Mouse (Mus musculus): Measurements from ENCODE around the gene Hpgds.

GRCm38 (mm10) chr6:65150703-65151102 lies 6.0 kb upstream of the Hpgds start:
- TF ChIP-seq CTCF (IDR thresholded peaks at IDR 0.05; ENCODE audit: borderline replicate concordance, insufficient read depth, low read length), result no peak
- no peak for TF ChIP-seq POLR2A (IDR thresholded peaks at IDR 0.05; ENCODE audit: low read depth, low read length)
